ENCODE assay signal across 9 mouse cellular contexts in genomic region chr19:47431189-47431931, GRCm38 (mm10). TPM values are rescaled to one million over a fixed set of nuclear protein-coding genes. Genes with fewer than 3 reads are reported as not detected.
DNase-seq lines count a peak whose midpoint lies in the region; ATAC-seq and TF ChIP-seq lines count a peak whose summit lies in the region.
"Had no signal": no experiment of that assay in that cellular context is flagged by ENCODE, and none has a peak within 500 bp of the region (broad histone marks: within the 10 kb centered on the region; RNA-seq: fewer than 3 reads in every experiment).

No protein-coding gene starts in this region.

- 51% methylated on average over 11 of the region's 11 CpGs for WGBS in lung, embryonic 14.5 days
- 65% methylated on average over 11 of the region's 11 CpGs for WGBS in limb, embryonic 10.5 days
- 53% methylated on average over 11 of the region's 11 CpGs for WGBS in stomach, embryonic 14.5 days

- DNase-seq in lung, embryonic 14.5 days, result no peak
- no peak for DNase-seq in lung, postnatal 10 days
- no peak for DNase-seq in limb, embryonic 10.5 days (ENCODE audit: low spot score)
- no peak for DNase-seq in natural killer cell, adult 2 months (ENCODE audit: low spot score in 2 of 2)
- no peak for DNase-seq in right cerebral cortex, postnatal 10 days (ENCODE audit: low spot score in 2 of 2)

- peak overlapping the region; percentile 58 for H3K27ac ChIP-seq in lung, embryonic 14.5 days (ENCODE audit: low read depth)
- peak overlapping the region; percentile 75; the same call in 1 of the 2 replicates for H3K27ac ChIP-seq in limb, embryonic 10.5 days
- H3K27ac ChIP-seq in stomach, embryonic 14.5 days (ENCODE audit: low read length), result no peak overlapping the region
- H3K27ac ChIP-seq: hindbrain, embryonic 15.5 days had no signal

- no peaks in the 10 kb centered on the region for H3K27me3 ChIP-seq in lung, embryonic 14.5 days (ENCODE audit: insufficient read depth, low read length)
- H3K27me3 ChIP-seq in limb, embryonic 10.5 days (ENCODE audit: low read depth, poor library complexity, severe bottlenecking), result no peaks in the 10 kb centered on the region
- H3K27me3 ChIP-seq in stomach, embryonic 14.5 days (ENCODE audit: control insufficient read depth, insufficient read depth, low read length), result no peaks in the 10 kb centered on the region
- H3K27me3 ChIP-seq: hindbrain, embryonic 15.5 days had no signal

- peaks cover 42% of the 10 kb centered on the region for H3K4me1 ChIP-seq in lung, embryonic 14.5 days (ENCODE audit: insufficient read depth)
- peaks cover 42% of the 10 kb centered on the region for H3K4me1 ChIP-seq in limb, embryonic 10.5 days
- H3K4me1 ChIP-seq in stomach, embryonic 14.5 days (ENCODE audit: control insufficient read depth, insufficient read depth, low read length), result peaks cover 30% of the 10 kb centered on the region

- no peak overlapping the region; the same call in 1 of the 2 replicates for H3K4me2 ChIP-seq in lung, embryonic 14.5 days
- H3K4me2 ChIP-seq in stomach, embryonic 14.5 days (replicated peaks; ENCODE audit: low read depth, low read length), result no peak overlapping the region
- H3K4me2 ChIP-seq: hindbrain, embryonic 15.5 days had no signal

- no peaks in the 10 kb centered on the region for H3K9me3 ChIP-seq in lung, embryonic 14.5 days (ENCODE audit: low read depth, low read length)
- H3K9me3 ChIP-seq in limb, embryonic 10.5 days (replicated peaks), result no peaks in the 10 kb centered on the region
- H3K9me3 ChIP-seq in stomach, embryonic 14.5 days (ENCODE audit: control insufficient read depth, low read depth, low read length), result no peaks in the 10 kb centered on the region
- H3K9me3 ChIP-seq: hindbrain, embryonic 15.5 days had no signal

- TF ChIP-seq CTCF in lung, embryonic 14.5 days (IDR thresholded peaks at IDR 0.05; ENCODE audit: low read depth), result no peak

- H3K4me3 ChIP-seq in lung, embryonic 14.5 days (ENCODE audit: low read depth, low read length), result no peak overlapping the region
- no peak overlapping the region for H3K4me3 ChIP-seq in limb, embryonic 10.5 days
- H3K4me3 ChIP-seq in stomach, embryonic 14.5 days (ENCODE audit: low read depth, low read length), result no peak overlapping the region
- H3K4me3 ChIP-seq: hindbrain, embryonic 15.5 days; myocyte had no signal

- no peak overlapping the region for H3K9ac ChIP-seq in lung, embryonic 14.5 days
- H3K9ac ChIP-seq in stomach, embryonic 14.5 days (replicated peaks; ENCODE audit: low read depth, low read length), result no peak overlapping the region
- H3K9ac ChIP-seq: hindbrain, embryonic 15.5 days had no signal

- no peaks in the 10 kb centered on the region for H3K36me3 ChIP-seq in lung, embryonic 14.5 days (ENCODE audit: insufficient read depth)
- 0 out of 2 replicates have a peak, but pooled peaks cover 3% of the 10 kb centered on the region for H3K36me3 ChIP-seq in limb, embryonic 10.5 days
- no peaks in the 10 kb centered on the region for H3K36me3 ChIP-seq in stomach, embryonic 14.5 days (ENCODE audit: control insufficient read depth, insufficient read depth, low read length)
- H3K36me3 ChIP-seq: hindbrain, embryonic 15.5 days had no signal

- no peak for ATAC-seq in lung, embryonic 14.5 days (ENCODE audit: insufficient read depth)
- peak; percentile 84 for ATAC-seq in erythroblast, adult 5-6 weeks (replicated peaks; ENCODE audit: low FRiP score, poor library complexity, severe bottlenecking)
- ATAC-seq in stomach, embryonic 14.5 days (ENCODE audit: insufficient number of reproducible peaks, insufficient read depth, low FRiP score, low read depth), result peak; percentile 70; the same call in 1 of the 2 replicates

RNA-seq across cellular contexts. Expression of gene Sh3pxd2a, which starts 32.8 kb away (rescaled TPM):
- 10.2 and 12.0 TPM in 2 replicates for polyA plus RNA-seq in lung, embryonic 14.5 days (2014; fragmentation: Nextera tagmentation; extraction: Ambion mirVana)
- total RNA-seq in erythroblast, adult 5-6 weeks (2015; ENCODE audit: low replicate concordance), result 0.19 and 1.5 TPM in 2 replicates
- 1.1 and 1.4 TPM in 2 replicates for total RNA-seq in erythroblast, adult 5-6 weeks (2017; ENCODE audit: low replicate concordance)
- polyA plus RNA-seq in limb, embryonic 10.5 days (2016; fragmentation: Nextera tagmentation; extraction: Ambion mirVana), result 3.1 and 3.8 TPM in 2 replicates
- 13.6 and 13.7 TPM in 2 replicates for polyA plus RNA-seq in stomach, embryonic 14.5 days (2014; fragmentation: Nextera tagmentation; extraction: Ambion mirVana)
